Mouse (Mus musculus) MEL (cell line): ENCODE measurements around the gene Pde7b. TPM values are rescaled to one million over a fixed set of nuclear protein-coding genes. Genes with fewer than 3 reads are reported as not detected.

Source experiments
- DNase-seq: peaks from one replicate; pipeline ENCODE4 v3.0.0; 2011; ENCODE audit warnings: low read depth, low spot score
- H3K27ac ChIP-seq: 2 replicates; pipeline ENCODE4 v1.5.1; 2012; ENCODE audit warnings: low read depth, mild to moderate bottlenecking, control low read depth, low read length, moderate library complexity; ENCODE audit not compliant: control insufficient read depth
- H3K27me3 ChIP-seq, 2 experiments: fragments of 150-350 bp in 1 of 2; sonication (generic) in 1 of 2; 2 replicates each; pipeline ENCODE4 v1.6.1; 2012; ENCODE audit warnings: low read length in 2 of 2, mild to moderate bottlenecking in 2 of 2, improper control_type of control experiment in 1 of 2, moderate library complexity in 1 of 2; ENCODE audit not compliant: insufficient read depth in 2 of 2, control insufficient read depth in 1 of 2
- H3K36me3 ChIP-seq, 2 experiments: 2 replicates each; pipeline ENCODE4 v1.6.1; 2012 to 2014; ENCODE audit warnings: low read length in 2 of 2, improper control_type of control experiment in 1 of 2, inconsistent platforms in 1 of 2, mild to moderate bottlenecking in 1 of 2; ENCODE audit not compliant: insufficient read depth in 2 of 2, control insufficient read depth in 1 of 2
- H3K4me1 ChIP-seq, 2 experiments: fragments of 150-350 bp in 1 of 2; sonication (generic) in 1 of 2; 2 replicates each; pipeline ENCODE4 v1.6.1; 2012; ENCODE audit warnings: low read length in 2 of 2, improper control_type of control experiment in 1 of 2, mild to moderate bottlenecking in 1 of 2; ENCODE audit not compliant: insufficient read depth in 2 of 2, control insufficient read depth in 1 of 2
- H3K4me3 ChIP-seq, 2 experiments: fragments of 150-350 bp in 1 of 2; sonication (generic) in 1 of 2; 2 replicates each; pipeline ENCODE4 v1.5.1; 2012; ENCODE audit warnings: low read depth in 2 of 2, low read length in 2 of 2, mild to moderate bottlenecking in 2 of 2, moderate library complexity in 2 of 2, control low read depth in 1 of 2, improper control_type of control experiment in 1 of 2; ENCODE audit not compliant: control insufficient read depth in 1 of 2, insufficient read depth in 1 of 2
- H3K79me2 ChIP-seq: 2 replicates; pipeline ENCODE4 v1.6.1; 2012; ENCODE audit warnings: mild to moderate bottlenecking, low read length, moderate library complexity; ENCODE audit not compliant: control insufficient read depth, poor library complexity, insufficient read depth
- H3K9ac ChIP-seq: 2 replicates; pipeline ENCODE4 v1.6.1; 2012; ENCODE audit warnings: low read depth, mild to moderate bottlenecking, control low read depth, low read length, moderate library complexity; ENCODE audit not compliant: control insufficient read depth, poor library complexity, severe bottlenecking
- H3K9me3 ChIP-seq: fragments of 150-350 bp; sonication (generic); replicated peaks from 2 replicates; pipeline ENCODE4 v1.6.1; 2012; ENCODE audit warnings: mild to moderate bottlenecking, low read length, improper control_type of control experiment, moderate library complexity; ENCODE audit not compliant: insufficient read depth
- BHLHE40 ChIP-seq: IDR thresholded peaks from 2 replicates; pipeline ENCODE4 v1.6.1; 2012; ENCODE audit warnings: low read depth, mild to moderate bottlenecking, inconsistent platforms, low read length, improper control_type of control experiment, borderline replicate concordance
- CHD1 ChIP-seq: IDR thresholded peaks from 2 replicates; pipeline ENCODE4 v1.6.1; 2012; ENCODE audit warnings: low read depth, mild to moderate bottlenecking, inconsistent platforms, low read length, improper control_type of control experiment
- CHD2 ChIP-seq: IDR thresholded peaks from 2 replicates; pipeline ENCODE4 v1.6.1; 2011; ENCODE audit warnings: low read length, improper control_type of control experiment
- CTCF ChIP-seq, 3 experiments: IDR thresholded peaks in 2 of 3; conservative IDR thresholded peaks in 1 of 3; 2 replicates each; pipeline ENCODE4 v1.5.1; 2011 to 2012; ENCODE audit warnings: low read length in 3 of 3, low read depth in 2 of 3, mild to moderate bottlenecking in 2 of 3, improper control_type of control experiment in 1 of 3, inconsistent platforms in 1 of 3, mixed read lengths in 1 of 3, moderate library complexity in 1 of 3; ENCODE audit not compliant: control insufficient read depth in 1 of 3, insufficient read depth in 1 of 3, poor library complexity in 1 of 3, severe bottlenecking in 1 of 3
- GATA1 ChIP-seq: IDR thresholded peaks from 2 replicates; pipeline ENCODE4 v1.6.1; 2011; ENCODE audit warnings: low read depth, low read length, improper control_type of control experiment
- HCFC1 ChIP-seq: IDR thresholded peaks from 2 replicates; pipeline ENCODE4 v1.6.1; 2012; ENCODE audit warnings: low read depth, mild to moderate bottlenecking, inconsistent platforms, low read length, improper control_type of control experiment, moderate library complexity
- JUND ChIP-seq: IDR thresholded peaks from 2 replicates; pipeline ENCODE4 v1.6.1; 2011; ENCODE audit warnings: low read depth, mild to moderate bottlenecking, improper control_type of control experiment, low read length
- KAT2A ChIP-seq: conservative IDR thresholded peaks from 2 replicates; pipeline ENCODE4 v1.6.1; 2012; ENCODE audit warnings: low read depth, low read length, improper control_type of control experiment, inconsistent platforms
- MAFK ChIP-seq: IDR thresholded peaks from 2 replicates; pipeline ENCODE4 v1.6.1; 2011; ENCODE audit warnings: low read depth, mild to moderate bottlenecking, low read length, improper control_type of control experiment, borderline replicate concordance
- MAX ChIP-seq: IDR thresholded peaks from 2 replicates; pipeline ENCODE4 v1.6.1; 2011; ENCODE audit warnings: low read length, improper control_type of control experiment
- MAZ ChIP-seq: IDR thresholded peaks from 2 replicates; pipeline ENCODE4 v1.6.1; 2012; ENCODE audit warnings: low read depth, mild to moderate bottlenecking, inconsistent platforms, low read length, improper control_type of control experiment
- MYC ChIP-seq: IDR thresholded peaks from 2 replicates; pipeline ENCODE4 v1.6.1; 2011; ENCODE audit warnings: low read depth, mild to moderate bottlenecking, low read length, improper control_type of control experiment, moderate library complexity
- NRF1 ChIP-seq: IDR thresholded peaks from 2 replicates; pipeline ENCODE4 v1.6.1; 2014; ENCODE audit warnings: low read depth, mild to moderate bottlenecking, inconsistent platforms, low read length, improper control_type of control experiment, moderate library complexity; ENCODE audit not compliant: poor library complexity, insufficient read depth, severe bottlenecking
- POLR2AphosphoS5 ChIP-seq: IDR thresholded peaks from 2 replicates; pipeline ENCODE4 v1.6.1; 2012; ENCODE audit warnings: low read depth, borderline replicate concordance, mild to moderate bottlenecking, inconsistent platforms, low read length, moderate library complexity, mixed read lengths
- RCOR1 ChIP-seq: IDR thresholded peaks from 2 replicates; pipeline ENCODE4 v1.6.1; 2012; ENCODE audit warnings: low read depth, mild to moderate bottlenecking, inconsistent platforms, low read length, improper control_type of control experiment
- SIN3A ChIP-seq: IDR thresholded peaks from 2 replicates; pipeline ENCODE4 v1.6.1; 2012; ENCODE audit warnings: low read length, improper control_type of control experiment, inconsistent platforms
- SMC3 ChIP-seq: IDR thresholded peaks from 2 replicates; pipeline ENCODE4 v1.6.1; 2011; ENCODE audit warnings: low read depth, low read length, improper control_type of control experiment
- TBP ChIP-seq: IDR thresholded peaks from 2 replicates; pipeline ENCODE4 v1.8.0; 2011; ENCODE audit warnings: low read depth, low read length, improper control_type of control experiment
- ZKSCAN1 ChIP-seq: IDR thresholded peaks from 2 replicates; pipeline ENCODE4 v1.6.1; 2012; ENCODE audit warnings: low read depth, mild to moderate bottlenecking, inconsistent platforms, low read length, improper control_type of control experiment, moderate library complexity
- polyA plus RNA-seq, 2 experiments: library from polyadenylated mRNA; stranded (reverse) in 1 of 2; unstranded in 1 of 2; fragments of >175 nt in 1 of 2; fragments of >200 nt in 1 of 2; gene quantifications; 2 replicates each; pipeline versions ENCODE4 v1.2.1 to v1.2.4; 2012; ENCODE audit warnings: low replicate concordance in 2 of 2, low read depth in 1 of 2; ENCODE audit not compliant: insufficient read length in 2 of 2, insufficient read depth in 1 of 2, missing spikeins in 1 of 2
- total RNA-seq: library from RNA; depleted of rRNA; stranded (reverse); fragments of 300-350 nt; gene quantifications from 2 replicates; pipeline ENCODE4 v1.2.3, GENCODE M21; 2012

Gene Pde7b
- total and polyA plus RNA-seq, 3 experiments: 0.04 TPM; not detected in 2

DNA sequence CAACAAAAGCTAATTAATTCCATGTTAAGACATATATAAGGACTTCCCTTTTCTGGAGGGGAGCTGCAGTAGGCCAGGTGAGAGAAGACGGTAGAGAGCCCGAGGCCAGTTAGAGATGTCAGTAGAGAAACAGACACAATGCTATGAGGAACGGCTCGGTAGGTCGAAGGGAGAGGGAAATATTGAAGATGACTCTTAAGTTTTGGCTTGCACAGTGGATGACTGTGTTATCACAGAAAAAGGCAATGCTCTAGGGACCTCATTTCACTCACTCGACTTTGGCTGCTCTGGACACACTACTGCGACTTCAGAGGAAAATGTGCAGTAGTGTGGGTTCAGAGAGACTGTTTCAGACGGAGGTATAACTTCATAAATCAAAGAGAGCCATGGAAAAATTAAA, 234.6 kb downstream of the Pde7b start:
- H3K79me2 ChIP-seq: no peaks in the 10 kb centered on the region
- no peak for DNase-seq
- no peak overlapping the region for H3K27ac ChIP-seq
- H3K9ac ChIP-seq: no peak overlapping the region
- H3K9me3 ChIP-seq: no peaks in the 10 kb centered on the region
- no peak overlapping the region for H3K4me3 ChIP-seq
- H3K36me3 ChIP-seq: no peaks in the 10 kb centered on the region
- TF ChIP-seq MAZ (no peak), POLR2AphosphoS5 (no peak), BHLHE40 (no peak), RCOR1 (no peak), KAT2A (no peak), NRF1 (no peak), CHD1 (no peak), MAX (no peak), MAFK (no peak), TBP (no peak), GATA1 (no peak), SMC3 (no peak), HCFC1 (no peak), CHD2 (no peak), ZKSCAN1 (no peak), MYC (no peak)
- peaks cover 2 to 6% of the 10 kb centered on the region in 2 experiments; a peak in 2 of 4 replicates for H3K27me3 ChIP-seq
- H3K4me1 ChIP-seq: no peaks in the 10 kb centered on the region

DNA sequence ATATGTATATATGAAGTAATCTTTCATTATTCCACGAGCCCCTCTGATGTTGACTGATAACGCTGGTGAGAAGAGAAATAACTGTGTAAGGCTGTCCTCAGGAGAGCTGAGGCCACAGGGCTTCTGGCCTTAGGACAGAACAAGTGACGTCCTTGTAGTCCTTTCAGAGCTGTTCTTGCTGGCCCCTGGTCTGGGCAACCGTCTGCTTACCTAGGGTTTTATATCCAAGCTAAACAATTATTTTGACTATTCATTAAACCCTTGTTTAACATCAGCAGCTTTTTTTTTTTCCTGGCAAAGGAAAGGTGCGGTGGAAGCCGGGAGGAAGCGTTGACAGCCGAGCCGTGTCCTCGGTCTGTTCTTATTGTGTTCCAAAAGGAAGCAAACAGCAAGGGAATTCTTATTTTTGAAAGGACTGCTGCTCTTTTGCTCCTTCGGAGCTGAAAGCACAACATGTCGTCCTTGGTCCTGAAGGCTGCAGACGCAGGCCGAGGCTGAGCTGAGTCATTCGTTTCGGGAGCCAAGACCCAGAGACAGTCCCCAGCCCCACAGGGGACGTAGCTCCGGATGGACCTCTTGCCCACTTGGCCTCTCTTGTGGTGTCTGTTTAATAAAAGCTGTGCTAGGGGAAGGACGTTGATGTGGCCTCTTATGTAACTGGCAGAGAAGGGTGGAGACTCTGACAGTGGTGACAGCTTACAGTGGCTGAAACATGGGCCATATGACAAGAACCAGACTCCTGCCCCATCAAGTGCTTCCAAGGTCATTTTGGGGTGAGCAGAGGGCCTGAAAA, 238.2 kb downstream of the Pde7b start:
- Histone ChIP-seq H3K36me3 (no peaks in the 10 kb centered on the region), H3K79me2 (no peaks in the 10 kb centered on the region), H3K27me3 (peaks cover 2 to 3% of the 10 kb centered on the region in 2 experiments; a peak in 1 of 4 replicates), H3K27ac (no peak overlapping the region), H3K9me3 (no peaks in the 10 kb centered on the region), H3K4me3 (no peak overlapping the region), H3K9ac (no peak overlapping the region), H3K4me1 (no peaks in the 10 kb centered on the region)
- DNase-seq: no peak
- TF ChIP-seq MAFK (no peak), SIN3A (no peak), JUND (no peak), ZKSCAN1 (no peak), SMC3 (no peak), HCFC1 (no peak), CTCF (IDR thresholded peaks at IDR 0.05 in 2 of 3, conservative IDR thresholded peaks at IDR 0.05 in 1 of 3; ENCODE audit: control insufficient read depth in 1 of 3, insufficient read depth in 1 of 3, low read depth in 2 of 3, low read length in 3 of 3, poor library complexity in 1 of 3, severe bottlenecking in 1 of 3) (no peak)
